Mouse (Mus musculus) stomach, postnatal 0 days (tissue): ENCODE data around the gene Pprc1. TPM values are rescaled to one million over a fixed set of nuclear protein-coding genes. Genes with fewer than 3 reads are reported as not detected.
A peak's percentile ranks its signal among the peaks of the same experiment; 100 is the strongest.

Experiments used
- ATAC-seq: fragments of 200-750 bp; cut with Nextera tagmentation; 2 replicates; pipeline ENCODE4 v1.8.0; 2017; ENCODE audit not compliant: low FRiP score, low TSS enrichment
- DNase-seq: peaks from one replicate; pipeline ENCODE4 v3.0.0-alpha.2; 2016; ENCODE audit warnings: low spot score
- H3K27ac ChIP-seq: fragments of 300-500 bp; sonication (generic); replicated peaks from 2 replicates; pipeline ENCODE4 v1.5.1; 2014; ENCODE audit warnings: mild to moderate bottlenecking, control low read depth
- H3K27me3 ChIP-seq: fragments of 300-500 bp; sonication (generic); 2 replicates; pipeline ENCODE4 v1.6.1; 2014; ENCODE audit warnings: low read length; ENCODE audit not compliant: control insufficient read depth, insufficient read depth
- H3K36me3 ChIP-seq: fragments of 300-500 bp; sonication (generic); 2 replicates; pipeline ENCODE4 v1.6.1; 2014; ENCODE audit warnings: low read length, mixed read lengths; ENCODE audit not compliant: control insufficient read depth, insufficient read depth
- H3K4me1 ChIP-seq: fragments of 300-500 bp; sonication (generic); replicated peaks from 2 replicates; pipeline ENCODE4 v1.6.1; 2014; ENCODE audit warnings: antibody characterized with exemption; ENCODE audit not compliant: control insufficient read depth, insufficient read depth
- H3K4me2 ChIP-seq: fragments of 300-500 bp; sonication (generic); replicated peaks from 2 replicates; pipeline ENCODE4 v1.6.1; 2014; ENCODE audit warnings: low read depth, mild to moderate bottlenecking, control low read depth, moderate library complexity
- H3K4me3 ChIP-seq: fragments of 300-500 bp; sonication (generic); 2 replicates; pipeline ENCODE4 v1.5.1; 2014; ENCODE audit warnings: low read depth, low read length, control low read depth
- H3K9ac ChIP-seq: fragments of 300-500 bp; sonication (generic); 2 replicates; pipeline ENCODE4 v1.6.1; 2014; ENCODE audit warnings: mild to moderate bottlenecking, low read length, control low read depth, mixed read lengths
- H3K9me3 ChIP-seq: fragments of 300-500 bp; sonication (generic); 2 replicates; pipeline ENCODE4 v1.6.1; 2016; ENCODE audit warnings: low read length; ENCODE audit not compliant: control insufficient read depth
- CTCF ChIP-seq: IDR thresholded peaks from 2 replicates; pipeline ENCODE4 v1.5.1; 2016; ENCODE audit warnings: antibody characterized with exemption, low read depth, mild to moderate bottlenecking, moderate library complexity
- EP300 ChIP-seq: optimal IDR thresholded peaks from 2 replicates; pipeline ENCODE3; 2016; ENCODE audit warnings: antibody characterized with exemption
- whole genome bisulfite sequencing: fragments of 180-500 bp; shearing (Covaris S2); extraction: QIAGEN DNeasy Blood & Tissue Kit; methylation state at CpG from one replicate; pipeline ENCODE4 v1.1.7; 2014; 5-methylcytosine and 5-hydroxymethylcytosine counted together
- polyA plus RNA-seq: library from polyadenylated mRNA; unstranded; fragments of >200 nt; fragmentation: Nextera tagmentation; extraction: Ambion mirVana; gene quantifications from 2 replicates; pipeline ENCODE4 v1.2.1, GENCODE M21; 2015

The Pprc1 gene
- polyA plus RNA-seq, 1 experiment from 2014 or later: 8.6 TPM

GRCm38 (mm10) chr19:46074266-46074665, 29.6 kb downstream of the Pprc1 start:
- Histone ChIP-seq H3K9me3 (no peaks in the 10 kb centered on the region), H3K4me3 (no peak overlapping the region), H3K36me3 (peaks cover 13% of the 10 kb centered on the region), H3K9ac (no peak overlapping the region), H3K4me1 (no peaks in the 10 kb centered on the region), H3K27ac (no peak overlapping the region), H3K4me2 (no peak overlapping the region), H3K27me3 (no peaks in the 10 kb centered on the region)
- ATAC-seq (no peak), DNase-seq (no peak)
- 90% methylated on average over 5 of the region's 5 CpGs for WGBS
- TF ChIP-seq CTCF (no peak), EP300 (no peak)

- Histone ChIP-seq H3K9ac (peak within 1 kb of the TSS; percentile 71), H3K36me3 (peaks cover 22% of the 10 kb centered on the region), H3K27me3 (no peaks in the 10 kb centered on the region), H3K27ac (peak within 1 kb of the TSS; percentile 53; the same call in 1 of the 2 replicates), H3K4me1 (no peaks in the 10 kb centered on the region), H3K9me3 (no peaks in the 10 kb centered on the region), H3K4me3 (peak within 1 kb of the TSS; percentile 67), H3K4me2 (peak within 1 kb of the TSS; percentile 74)
- TF ChIP-seq EP300 (no peak), CTCF (peak; percentile 35)
- peak; percentile 99 for DNase-seq
- WGBS: under 1% methylated on average over 66 of the region's 66 CpGs
- ATAC-seq: peak; percentile 97
Measured at GRCm38 (mm10) chr19:46075616-46076607, 31.2 kb downstream of the Pprc1 start, which contains the start of gene Nolc1. TSS of gene Nolc1 (plus strand) at chr19:46075863.

- peaks cover 36% of the 10 kb centered on the region for H3K36me3 ChIP-seq
Measured at GRCm38 (mm10) chr19:46078535-46078934, 33.8 kb downstream of the Pprc1 start.

GRCm38 (mm10) chr19:46085185-46085584, 40.5 kb downstream of the Pprc1 start:
- no peak for ATAC-seq
- Histone ChIP-seq H3K4me1 (no peaks in the 10 kb centered on the region), H3K27ac (no peak overlapping the region), H3K9me3 (no peaks in the 10 kb centered on the region), H3K36me3 (peaks cover 35% of the 10 kb centered on the region), H3K4me2 (no peak overlapping the region), H3K27me3 (no peaks in the 10 kb centered on the region), H3K9ac (no peak overlapping the region), H3K4me3 (no peak overlapping the region)
- no peak for TF ChIP-seq EP300
- no peak for TF ChIP-seq CTCF
- no peak for DNase-seq
- WGBS: 97% methylated on average over 8 of the region's 8 CpGs

More at GRCm38 (mm10) chr19:46078535-46078934, 33.8 kb downstream of the Pprc1 start:
- WGBS: 74% methylated on average over 3 of the region's 3 CpGs
- Histone ChIP-seq H3K27me3 (no peaks in the 10 kb centered on the region), H3K9ac (no peak overlapping the region), H3K4me3 (no peak overlapping the region), H3K27ac (no peak overlapping the region), H3K4me2 (no peak overlapping the region), H3K4me1 (no peaks in the 10 kb centered on the region), H3K9me3 (no peaks in the 10 kb centered on the region)
- TF ChIP-seq CTCF: no peak
- TF ChIP-seq EP300: no peak
- DNase-seq: no peak
- ATAC-seq: no peak

GRCm38 (mm10) chr19:46086337-46086736, 41.7 kb downstream of the Pprc1 start:
- ATAC-seq (0 out of 2 replicates have a peak, but pooled peaks have one; percentile 49), DNase-seq (peak; percentile 65)
- Histone ChIP-seq H3K4me1 (no peaks in the 10 kb centered on the region), H3K4me2 (no peak overlapping the region), H3K4me3 (no peak overlapping the region), H3K9ac (no peak overlapping the region), H3K27me3 (no peaks in the 10 kb centered on the region), H3K27ac (no peak overlapping the region), H3K9me3 (no peaks in the 10 kb centered on the region), H3K36me3 (peaks cover 30% of the 10 kb centered on the region)
- WGBS: 53% methylated on average over 3 of the region's 3 CpGs
- TF ChIP-seq EP300 (no peak), CTCF (peak; percentile 82)

- no peak overlapping the region for H3K4me2 ChIP-seq
- H3K27me3 ChIP-seq: no peaks in the 10 kb centered on the region
- TF ChIP-seq EP300 (no peak), CTCF (no peak)
- H3K4me3 ChIP-seq: no peak overlapping the region
- no peak overlapping the region for H3K9ac ChIP-seq
- no peaks in the 10 kb centered on the region for H3K9me3 ChIP-seq
- H3K4me1 ChIP-seq: no peaks in the 10 kb centered on the region
- ATAC-seq (no peak), DNase-seq (no peak)
- no peak overlapping the region for H3K27ac ChIP-seq
- WGBS: 64% methylated on average over 7 of the region's 7 CpGs
- H3K36me3 ChIP-seq: peaks cover 15% of the 10 kb centered on the region
Measured at GRCm38 (mm10) chr19:46087871-46088270, 43.2 kb downstream of the Pprc1 start.
